Mouse (Mus musculus): Measurements from ENCODE around the gene Tfg. TPM values are rescaled to one million over a fixed set of nuclear protein-coding genes. Genes with fewer than 3 reads are reported as not detected.

Tfg gene
- total RNA-seq, 2 experiments from 2014 or later = 59.5 to 59.7 TPM

Other genes starting within 250 kb of the Tfg start
- gene Abi3bp, start 239.6 kb downstream of the Tfg start, total RNA-seq (2021) = 1 to 10 TPM in 1 of 2 experiments, under 1 TPM in 1; 0.92 to 1.3 TPM
- gene Adgrg7, start 78.4 kb upstream of the Tfg start, total RNA-seq (2021) = not detected
- 1 to 10 TPM; 2.0 to 2.2 TPM for gene Tmem45a, start 168.7 kb upstream of the Tfg start, total RNA-seq (2021)
- gene Lnp1, start 210.6 kb upstream of the Tfg start, total RNA-seq (2021) = 1 to 10 TPM in 1 of 2 experiments, not detected in 1; 1.8 TPM

Measured in layer of hippocampus, postnatal 36 days (tissue).